Mouse (Mus musculus) hindbrain, embryonic 15.5 days (tissue): ENCODE measurements at regions not wholly inside any gene's neighbourhood (a gene's known extent, or its start where the extent isn't known, plus 50 kb on each side); places are given as distances from the start of the nearest gene placed in this dataset.

Source experiments
- ATAC-seq: fragments of 200-750 bp; cut with Nextera tagmentation; 2 replicates; pipeline ENCODE4 v1.8.0; 2017; ENCODE audit warnings: low read depth, moderate number of reproducible peaks, moderate TSS enrichment; ENCODE audit not compliant: low FRiP score
- H3K27ac ChIP-seq: fragments of 300-500 bp; sonication (generic); replicated peaks from 2 replicates; pipeline ENCODE4 v1.5.1; 2015; ENCODE audit warnings: mild to moderate bottlenecking, inconsistent platforms
- H3K27me3 ChIP-seq: fragments of 300-500 bp; sonication (generic); 2 replicates; pipeline ENCODE4 v1.6.1; 2015; ENCODE audit warnings: control low read depth, inconsistent platforms
- H3K36me3 ChIP-seq: fragments of 300-500 bp; sonication (generic); 2 replicates; pipeline ENCODE4 v1.6.1; 2015; ENCODE audit warnings: control low read depth, inconsistent platforms
- H3K4me1 ChIP-seq: fragments of 300-500 bp; sonication (generic); replicated peaks from 2 replicates; pipeline ENCODE4 v1.6.1; 2015; ENCODE audit warnings: control low read depth, inconsistent platforms
- H3K4me2 ChIP-seq: fragments of 300-500 bp; sonication (generic); 2 replicates; pipeline ENCODE4 v1.6.1; 2015; ENCODE audit warnings: moderate library complexity, mild to moderate bottlenecking, inconsistent platforms
- H3K4me3 ChIP-seq: fragments of 300-500 bp; sonication (generic); 2 replicates; pipeline ENCODE4 v1.5.1; 2015; ENCODE audit warnings: mild to moderate bottlenecking, inconsistent platforms
- H3K9ac ChIP-seq: fragments of 300-500 bp; sonication (generic); 2 replicates; pipeline ENCODE4 v1.6.1; 2015; ENCODE audit warnings: inconsistent platforms
- H3K9me3 ChIP-seq: fragments of 300-500 bp; sonication (generic); 2 replicates; pipeline ENCODE4 v1.6.1; 2016; ENCODE audit warnings: control low read depth, inconsistent platforms
- WGBS: fragments of 180-500 bp; shearing (Covaris S2); methylation state at CpG from one replicate; pipeline ENCODE4 v1.1.7; 2015; 5-methylcytosine and 5-hydroxymethylcytosine counted together

DNA sequence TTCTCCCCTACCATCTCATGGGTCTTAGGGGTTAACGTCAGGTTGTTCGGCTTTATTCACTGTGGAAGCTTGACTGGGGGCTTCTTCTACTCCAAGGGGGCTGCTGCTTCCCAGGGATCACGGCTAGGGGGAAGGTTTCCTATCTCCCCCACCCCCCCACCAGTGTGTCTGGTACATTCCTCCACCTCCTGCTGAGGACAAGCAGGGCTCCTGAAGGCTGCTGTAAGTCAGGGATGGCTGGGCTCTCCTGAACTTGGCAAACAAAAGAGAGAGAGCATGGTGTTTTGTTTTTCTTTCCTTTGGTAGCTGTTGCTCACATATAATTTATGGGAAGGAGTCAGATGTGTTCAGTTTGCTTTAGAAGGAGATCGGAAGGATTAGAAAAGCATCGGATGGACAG is 54.7 kb upstream of the Commd3 start:
- no peaks in the 10 kb centered on the region for H3K9me3 ChIP-seq
- no peaks in the 10 kb centered on the region for H3K4me1 ChIP-seq
- H3K27me3 ChIP-seq, result 0 out of 2 replicates have a peak, but pooled peaks cover 1% of the 10 kb centered on the region
- H3K36me3 ChIP-seq, result no peaks in the 10 kb centered on the region
- H3K27ac ChIP-seq, result no peak overlapping the region
- H3K9ac ChIP-seq, result no peak overlapping the region
- ATAC-seq, result no peak
- peak overlapping the region; percentile 32 for H3K4me2 ChIP-seq
- 24% methylated on average over 5 of the region's 5 CpGs for WGBS
- no peak overlapping the region for H3K4me3 ChIP-seq

DNA sequence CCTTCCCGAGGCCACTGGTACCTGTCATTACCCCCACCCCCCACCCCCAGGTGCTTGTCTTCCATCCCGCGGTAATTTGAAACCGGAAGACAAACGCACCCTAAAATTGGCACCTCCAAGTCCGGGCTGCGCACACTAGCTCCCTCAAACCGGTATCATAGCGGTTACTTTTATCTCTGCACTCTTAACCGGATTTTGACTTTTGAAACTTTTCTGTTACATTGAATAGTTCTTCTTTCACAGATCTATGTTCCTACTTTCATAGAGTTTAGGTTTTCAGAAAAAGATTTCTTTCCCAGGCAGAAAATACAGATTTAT is 62.4 kb upstream of the Commd3 start:
- H3K4me1 ChIP-seq, result peaks cover 26% of the 10 kb centered on the region
- no peak overlapping the region for H3K27ac ChIP-seq
- WGBS, result 5% methylated on average over 10 of the region's 10 CpGs
- no peaks in the 10 kb centered on the region for H3K9me3 ChIP-seq
- H3K27me3 ChIP-seq, result peaks cover 35% of the 10 kb centered on the region
- H3K9ac ChIP-seq, result no peak overlapping the region
- H3K4me3 ChIP-seq, result peak overlapping the region; percentile 43
- no peak for ATAC-seq
- H3K36me3 ChIP-seq, result no peaks in the 10 kb centered on the region
- peak overlapping the region; percentile 61 for H3K4me2 ChIP-seq

GRCm38 (mm10) chr2:18609075-18609867 is 62.9 kb upstream of the Commd3 start:
- Histone ChIP-seq H3K36me3 (no peaks in the 10 kb centered on the region), H3K4me3 (peak overlapping the region; percentile 43), H3K27ac (no peak overlapping the region), H3K4me1 (peaks cover 26% of the 10 kb centered on the region), H3K27me3 (peaks cover 37% of the 10 kb centered on the region), H3K9ac (peak overlapping the region; percentile 45), H3K9me3 (no peaks in the 10 kb centered on the region), H3K4me2 (peak overlapping the region; percentile 61)
- ATAC-seq, result peak; percentile 52
- 1% methylated on average over 51 of the region's 51 CpGs for WGBS

- whole genome bisulfite sequencing, result under 1% methylated on average over 29 of the region's 29 CpGs
- Histone ChIP-seq H3K4me2 (peak overlapping the region; percentile 61), H3K27me3 (peaks cover 39% of the 10 kb centered on the region)
Observed at GRCm38 (mm10) chr2:18608260-18609074, 63.7 kb upstream of the Commd3 start.

DNA sequence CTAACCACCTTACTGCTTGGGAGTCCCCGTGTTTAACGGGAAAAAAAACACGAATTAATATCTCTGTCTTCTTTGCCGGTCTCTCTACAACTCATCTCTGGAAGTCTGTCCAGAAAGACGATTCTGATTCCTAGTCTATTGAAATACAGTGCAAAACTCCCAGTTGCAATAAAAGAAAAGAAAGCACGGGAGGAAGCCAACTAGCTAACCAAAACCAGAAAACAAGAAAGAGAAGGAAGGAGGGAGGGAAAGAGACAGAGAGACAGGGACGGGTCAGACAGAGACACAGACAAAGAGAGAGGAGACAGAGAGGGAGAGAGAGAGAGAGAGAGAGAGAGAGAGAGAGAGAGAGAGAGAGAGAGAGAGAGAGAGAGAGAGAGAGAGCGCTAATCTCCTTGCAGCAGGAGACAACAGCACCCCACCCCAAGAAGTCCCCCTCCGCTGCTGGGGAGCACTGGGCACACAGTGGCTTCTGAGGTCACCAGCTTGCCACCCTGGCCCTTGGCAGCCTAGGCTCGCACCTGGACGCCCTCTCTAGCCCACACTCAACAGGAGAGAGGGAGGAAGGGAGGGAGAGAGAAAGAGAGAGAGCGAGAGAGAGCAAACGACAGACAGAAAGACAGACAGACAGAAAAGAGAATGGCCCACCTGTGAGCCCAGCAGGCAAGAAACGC is 64.5 kb upstream of the Commd3 start:
- Histone ChIP-seq H3K9me3 (no peaks in the 10 kb centered on the region), H3K27me3 (peaks cover 39% of the 10 kb centered on the region), H3K4me1 (peaks cover 26% of the 10 kb centered on the region), H3K9ac (peak overlapping the region; percentile 45), H3K36me3 (no peaks in the 10 kb centered on the region), H3K4me3 (peak overlapping the region; percentile 43), H3K27ac (no peak overlapping the region), H3K4me2 (peak overlapping the region; percentile 61)
- ATAC-seq, result peak; percentile 60; the same call in 1 of the 2 replicates
- WGBS, result under 1% methylated on average over 14 of the region's 14 CpGs

More at GRCm38 (mm10) chr2:18608260-18609074, 63.7 kb upstream of the Commd3 start:
- peak; percentile 89 for ATAC-seq
- Histone ChIP-seq H3K4me1 (peaks cover 26% of the 10 kb centered on the region), H3K9me3 (no peaks in the 10 kb centered on the region), H3K27ac (no peak overlapping the region), H3K9ac (peak overlapping the region; percentile 45), H3K36me3 (no peaks in the 10 kb centered on the region), H3K4me3 (peak overlapping the region; percentile 43)

GRCm38 (mm10) chr2:18607088-18607487 is 65.1 kb upstream of the Commd3 start:
- Histone ChIP-seq H3K4me2 (peak overlapping the region; percentile 61), H3K9me3 (no peaks in the 10 kb centered on the region), H3K9ac (no peak overlapping the region), H3K4me3 (peak overlapping the region; percentile 43; the same call in 1 of the 2 replicates), H3K36me3 (no peaks in the 10 kb centered on the region), H3K27ac (no peak overlapping the region), H3K27me3 (peaks cover 35% of the 10 kb centered on the region), H3K4me1 (peaks cover 26% of the 10 kb centered on the region)
- WGBS, result 7% methylated on average over 6 of the region's 6 CpGs
- ATAC-seq, result no peak

GRCm38 (mm10) chr2:18592221-18592620 is 80.0 kb upstream of the Commd3 start:
- ATAC-seq, result no peak
- Histone ChIP-seq H3K36me3 (no peaks in the 10 kb centered on the region), H3K27me3 (0 out of 2 replicates have a peak, but pooled peaks cover 2% of the 10 kb centered on the region), H3K4me3 (no peak overlapping the region), H3K4me1 (no peaks in the 10 kb centered on the region), H3K9ac (no peak overlapping the region), H3K4me2 (no peak overlapping the region), H3K27ac (no peak overlapping the region), H3K9me3 (no peaks in the 10 kb centered on the region)
- 74% methylated on average over 4 of the region's 4 CpGs for WGBS

DNA sequence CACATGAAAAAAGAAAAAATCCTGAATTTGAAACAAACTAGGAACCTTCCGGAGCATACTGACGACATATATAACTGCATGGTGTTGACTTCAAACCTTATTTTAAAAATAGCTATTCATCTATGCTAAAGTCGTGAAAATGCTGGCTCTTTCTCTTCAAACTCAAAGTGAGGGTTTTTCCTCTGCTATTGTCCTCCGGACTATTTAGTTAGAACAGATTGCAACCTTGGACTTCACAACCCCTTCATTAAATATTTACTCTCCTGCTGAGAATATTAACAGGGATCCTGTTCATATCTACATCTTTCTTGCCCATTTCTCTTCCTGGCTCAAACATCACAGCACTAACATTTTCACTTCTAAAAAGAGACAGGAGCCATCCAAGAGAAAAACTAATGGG is 84.0 kb upstream of the Commd3 start:
- ATAC-seq, result no peak
- WGBS, result 4% methylated on average over 4 of the region's 4 CpGs
- Histone ChIP-seq H3K27me3 (0 out of 2 replicates have a peak, but pooled peaks cover 2% of the 10 kb centered on the region), H3K4me1 (no peaks in the 10 kb centered on the region), H3K4me3 (peak overlapping the region; percentile 51), H3K27ac (no peak overlapping the region), H3K4me2 (peak overlapping the region; percentile 65), H3K9me3 (no peaks in the 10 kb centered on the region), H3K36me3 (no peaks in the 10 kb centered on the region), H3K9ac (peak overlapping the region; percentile 55; the same call in 1 of the 2 replicates)

DNA sequence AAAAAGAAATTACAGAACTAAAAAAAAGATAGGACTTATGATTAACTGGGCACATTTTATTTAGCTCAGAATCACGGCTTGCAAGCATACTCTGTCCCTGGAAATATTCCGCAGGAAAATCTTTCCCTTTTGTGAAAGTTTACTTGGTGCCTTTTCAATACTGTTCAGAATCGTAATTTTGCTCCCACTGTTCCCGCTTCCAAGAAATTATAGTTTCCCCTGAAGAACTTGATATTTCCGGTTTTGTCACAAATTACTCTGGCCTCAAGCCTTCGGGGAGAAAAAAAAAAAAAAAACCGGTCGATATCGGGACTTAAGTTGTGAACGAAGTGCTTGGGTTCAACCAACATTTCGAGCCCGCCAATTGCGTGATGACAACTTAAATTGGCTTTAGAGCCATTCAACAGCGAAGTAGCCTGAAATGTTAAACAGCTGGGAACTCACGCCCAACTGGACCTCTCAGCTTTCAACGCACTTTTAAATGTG is 84.4 kb upstream of the Commd3 start:
- Histone ChIP-seq H3K4me2 (peak overlapping the region; percentile 65), H3K27me3 (0 out of 2 replicates have a peak, but pooled peaks cover 2% of the 10 kb centered on the region), H3K36me3 (no peaks in the 10 kb centered on the region), H3K9me3 (no peaks in the 10 kb centered on the region), H3K4me1 (no peaks in the 10 kb centered on the region), H3K9ac (peak overlapping the region; percentile 55), H3K27ac (peak overlapping the region; percentile 66), H3K4me3 (peak overlapping the region; percentile 51)
- WGBS, result under 1% methylated on average over 16 of the region's 16 CpGs
- no peak for ATAC-seq

GRCm38 (mm10) chr2:18586925-18587724 is 85.1 kb upstream of the Commd3 start:
- H3K4me1 ChIP-seq, result no peaks in the 10 kb centered on the region
- ATAC-seq, result peak; percentile 88
- WGBS, result 1% methylated on average over 31 of the region's 31 CpGs

More at GRCm38 (mm10) chr2:18586925-18587724, 85.1 kb upstream of the Commd3 start:
- H3K4me2 ChIP-seq, result peak overlapping the region; percentile 65
- H3K4me3 ChIP-seq, result peak overlapping the region; percentile 51
- H3K27ac ChIP-seq, result peak overlapping the region; percentile 66
- H3K27me3 ChIP-seq, result 0 out of 2 replicates have a peak, but pooled peaks cover 2% of the 10 kb centered on the region
- no peaks in the 10 kb centered on the region for H3K36me3 ChIP-seq
- peak overlapping the region; percentile 55 for H3K9ac ChIP-seq
- no peaks in the 10 kb centered on the region for H3K9me3 ChIP-seq
